Mouse (Mus musculus): Measurements from ENCODE around the gene Hist2h4.

DNA sequence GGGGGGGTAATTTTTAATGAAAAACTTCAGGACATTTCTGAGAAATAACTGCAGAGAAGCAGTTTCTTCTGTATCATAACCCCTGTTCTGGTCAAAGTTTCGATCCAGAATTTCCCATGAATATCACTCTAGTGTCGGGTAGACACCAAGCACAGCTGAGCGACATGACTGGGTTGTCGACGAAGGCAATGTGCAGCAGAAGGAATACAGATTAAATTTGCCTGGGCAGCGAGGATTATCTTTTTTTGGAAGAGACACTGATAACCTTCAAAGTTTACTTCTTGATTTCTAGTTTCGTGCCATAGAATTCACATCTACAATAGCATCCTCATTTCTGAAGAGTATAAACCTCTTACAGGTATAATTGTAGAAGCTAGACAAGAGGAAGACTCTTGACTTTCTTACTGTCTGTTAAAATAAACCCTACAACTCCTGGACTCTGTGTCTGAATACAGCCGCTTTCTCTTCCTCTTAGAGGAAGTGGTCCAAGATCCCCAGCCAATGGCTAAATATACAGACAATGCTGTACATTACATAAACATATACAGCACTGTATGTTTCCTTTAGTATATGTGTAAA lies 3.1 kb upstream of the Hist2h4 start:
- TF ChIP-seq POLR2A (IDR thresholded peaks at IDR 0.05; ENCODE audit: extremely low read depth, insufficient read depth, low read length) (no peak), CTCF (IDR thresholded peaks at IDR 0.05; ENCODE audit: extremely low read depth, insufficient read depth, low read length) (no peak)
